Mouse (Mus musculus) bone marrow, adult 2 months (tissue): ENCODE data around the gene Taar2.

Experiments
- CTCF ChIP-seq: fragments of 200-500 bp; IDR thresholded peaks from 2 replicates; pipeline ENCODE4 v1.5.1; 2011; ENCODE audit warnings: low read length, control low read depth; ENCODE audit not compliant: control insufficient read depth, insufficient read depth
- POLR2A ChIP-seq: fragments of 200-500 bp; IDR thresholded peaks from 2 replicates; pipeline ENCODE4 v1.6.1; 2011; ENCODE audit warnings: low read depth, mild to moderate bottlenecking, control low read depth, low read length, borderline replicate concordance; ENCODE audit not compliant: control insufficient read depth

DNA sequence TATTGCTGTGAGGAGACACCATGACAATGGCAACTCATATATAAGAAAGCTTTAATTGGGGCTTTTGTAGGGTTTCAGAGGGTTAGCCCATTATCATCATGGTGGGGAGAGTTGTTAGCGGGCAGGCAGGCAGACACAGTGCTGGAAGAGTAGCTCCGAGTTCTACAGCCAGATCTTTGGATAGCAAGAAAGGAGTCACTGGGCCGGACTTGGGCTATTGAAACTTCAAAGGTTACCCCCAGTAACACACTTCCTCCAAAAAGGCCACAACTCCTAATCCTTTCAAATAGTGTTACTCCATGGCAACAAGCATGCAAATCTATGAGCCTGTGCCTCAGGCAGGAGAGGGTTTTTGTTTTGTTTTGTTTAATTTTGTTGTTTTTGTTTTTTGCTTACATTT is 37.3 kb upstream of the Taar2 start:
- TF ChIP-seq CTCF: no peak
- TF ChIP-seq POLR2A: no peak
